Mouse (Mus musculus): ENCODE measurements around the gene Gcc1. TPM values are rescaled to one million over a fixed set of nuclear protein-coding genes. Genes with fewer than 3 reads are reported as not detected.

The Gcc1 gene
- polyA plus RNA-seq, 1 experiment from 2014 or later, result 10.4 TPM

GRCm38 (mm10) chr6:28450977-28451376, 22.8 kb upstream of the Gcc1 start:
- WGBS, result 0% methylated on average over 11 of the region's 12 CpGs
- H3K9ac ChIP-seq (ENCODE audit: low read depth, low read length), result no peak overlapping the region

GRCm38 (mm10) chr6:28450481-28450880, 22.3 kb upstream of the Gcc1 start:
- no peak overlapping the region for H3K27ac ChIP-seq (ENCODE audit: low read depth, low read length)
- no peaks in the 10 kb centered on the region for H3K9me3 ChIP-seq (ENCODE audit: control insufficient read depth, low read length)
- peaks cover 22% of the 10 kb centered on the region for H3K27me3 ChIP-seq (replicated peaks; ENCODE audit: control insufficient read depth, insufficient read depth, low read length)
- no peak overlapping the region for H3K4me3 ChIP-seq (ENCODE audit: low read length)
- no peaks in the 10 kb centered on the region for H3K36me3 ChIP-seq (ENCODE audit: control insufficient read depth, insufficient read depth, low read length)
- no peaks in the 10 kb centered on the region for H3K4me1 ChIP-seq (ENCODE audit: control insufficient read depth, insufficient read depth, low read depth, low read length)
- WGBS, result 16% methylated on average over 5 of the region's 5 CpGs
- no peak for ATAC-seq
- H3K4me2 ChIP-seq (ENCODE audit: low read length), result no peak overlapping the region
- no peak overlapping the region for H3K9ac ChIP-seq (ENCODE audit: low read depth, low read length)

More at GRCm38 (mm10) chr6:28450977-28451376, 22.8 kb upstream of the Gcc1 start:
- Histone ChIP-seq H3K4me1 (ENCODE audit: control insufficient read depth, insufficient read depth, low read depth, low read length) (no peaks in the 10 kb centered on the region), H3K27me3 (replicated peaks; ENCODE audit: control insufficient read depth, insufficient read depth, low read length) (peaks cover 22% of the 10 kb centered on the region), H3K4me3 (ENCODE audit: low read length) (no peak overlapping the region), H3K27ac (ENCODE audit: low read depth, low read length) (no peak overlapping the region), H3K9me3 (ENCODE audit: control insufficient read depth, low read length) (no peaks in the 10 kb centered on the region), H3K36me3 (ENCODE audit: control insufficient read depth, insufficient read depth, low read length) (no peaks in the 10 kb centered on the region), H3K4me2 (ENCODE audit: low read length) (0 out of 2 replicates have a peak overlapping the region, but pooled peaks have one; percentile 12)
- ATAC-seq, result 0 out of 2 replicates have a peak, but pooled peaks have one; percentile 34

- H3K4me1 ChIP-seq (ENCODE audit: control insufficient read depth, insufficient read depth, low read depth, low read length), result no peaks in the 10 kb centered on the region
- H3K9ac ChIP-seq (ENCODE audit: low read depth, low read length), result no peak within 1 kb of the TSS
- H3K36me3 ChIP-seq (ENCODE audit: control insufficient read depth, insufficient read depth, low read length), result no peaks in the 10 kb centered on the region
- H3K27me3 ChIP-seq (replicated peaks; ENCODE audit: control insufficient read depth, insufficient read depth, low read length), result peaks cover 22% of the 10 kb centered on the region
- WGBS, result 90% methylated on average over 2 of the region's 2 CpGs
- no peak within 1 kb of the TSS for H3K27ac ChIP-seq (ENCODE audit: low read depth, low read length)
- H3K4me3 ChIP-seq (ENCODE audit: low read length), result no peak within 1 kb of the TSS
- H3K4me2 ChIP-seq (ENCODE audit: low read length), result no peak within 1 kb of the TSS
- no peak for ATAC-seq
- H3K9me3 ChIP-seq (ENCODE audit: control insufficient read depth, low read length), result no peaks in the 10 kb centered on the region
These were observed 21.1 kb upstream of the Gcc1 start, which contains the start of gene Pax4 for GRCm38 (mm10) chr6:28449253-28449652. Gene Pax4, minus strand, starts transcription at chr6:28449353.

GRCm38 (mm10) chr6:28447937-28448336, 19.7 kb upstream of the Gcc1 start:
- Histone ChIP-seq H3K4me3 (ENCODE audit: low read length) (no peak overlapping the region), H3K9ac (ENCODE audit: low read depth, low read length) (no peak overlapping the region), H3K27ac (ENCODE audit: low read depth, low read length) (no peak overlapping the region), H3K4me1 (ENCODE audit: control insufficient read depth, insufficient read depth, low read depth, low read length) (no peaks in the 10 kb centered on the region), H3K4me2 (ENCODE audit: low read length) (no peak overlapping the region), H3K9me3 (ENCODE audit: control insufficient read depth, low read length) (no peaks in the 10 kb centered on the region), H3K27me3 (replicated peaks; ENCODE audit: control insufficient read depth, insufficient read depth, low read length) (peaks cover 22% of the 10 kb centered on the region), H3K36me3 (ENCODE audit: control insufficient read depth, insufficient read depth, low read length) (no peaks in the 10 kb centered on the region)
- no peak for ATAC-seq
- 73% methylated on average over 7 of the region's 7 CpGs for WGBS

- Histone ChIP-seq H3K36me3 (ENCODE audit: control insufficient read depth, insufficient read depth, low read length) (peaks cover 2% of the 10 kb centered on the region; the same call in 1 of the 2 replicates), H3K4me3 (ENCODE audit: low read length) (no peak overlapping the region), H3K27ac (ENCODE audit: low read depth, low read length) (no peak overlapping the region), H3K4me1 (ENCODE audit: control insufficient read depth, insufficient read depth, low read depth, low read length) (no peaks in the 10 kb centered on the region), H3K4me2 (ENCODE audit: low read length) (no peak overlapping the region), H3K27me3 (replicated peaks; ENCODE audit: control insufficient read depth, insufficient read depth, low read length) (no peaks in the 10 kb centered on the region), H3K9me3 (ENCODE audit: control insufficient read depth, low read length) (no peaks in the 10 kb centered on the region), H3K9ac (ENCODE audit: low read depth, low read length) (no peak overlapping the region)
- 81% methylated on average over 6 of the region's 6 CpGs for WGBS
- no peak for ATAC-seq
These were observed 3.3 kb upstream of the Gcc1 start for GRCm38 (mm10) chr6:28431538-28431855.

GRCm38 (mm10) chr6:28430795-28431537, 2.8 kb upstream of the Gcc1 start:
- no peaks in the 10 kb centered on the region for H3K27me3 ChIP-seq (replicated peaks; ENCODE audit: control insufficient read depth, insufficient read depth, low read length)
- ATAC-seq, result no peak

GRCm38 (mm10) chr6:28429870-28430269, 1.7 kb upstream of the Gcc1 start:
- Histone ChIP-seq H3K36me3 (ENCODE audit: control insufficient read depth, insufficient read depth, low read length) (peaks cover 8% of the 10 kb centered on the region), H3K27ac (ENCODE audit: low read depth, low read length) (no peak overlapping the region), H3K9me3 (ENCODE audit: control insufficient read depth, low read length) (no peaks in the 10 kb centered on the region), H3K4me3 (ENCODE audit: low read length) (no peak overlapping the region), H3K4me2 (ENCODE audit: low read length) (no peak overlapping the region), H3K27me3 (replicated peaks; ENCODE audit: control insufficient read depth, insufficient read depth, low read length) (no peaks in the 10 kb centered on the region), H3K4me1 (ENCODE audit: control insufficient read depth, insufficient read depth, low read depth, low read length) (peaks cover 4% of the 10 kb centered on the region), H3K9ac (ENCODE audit: low read depth, low read length) (no peak overlapping the region)
- WGBS, result 85% methylated on average over 11 of the region's 11 CpGs
- no peak for ATAC-seq

More at GRCm38 (mm10) chr6:28430795-28431537, 2.8 kb upstream of the Gcc1 start:
- no peak overlapping the region for H3K4me3 ChIP-seq (ENCODE audit: low read length)
- no peaks in the 10 kb centered on the region for H3K9me3 ChIP-seq (ENCODE audit: control insufficient read depth, low read length)
- H3K4me1 ChIP-seq (ENCODE audit: control insufficient read depth, insufficient read depth, low read depth, low read length), result no peaks in the 10 kb centered on the region
- H3K9ac ChIP-seq (ENCODE audit: low read depth, low read length), result no peak overlapping the region
- 80% methylated on average over 10 of the region's 10 CpGs for WGBS
- H3K27ac ChIP-seq (ENCODE audit: low read depth, low read length), result no peak overlapping the region
- H3K36me3 ChIP-seq (ENCODE audit: control insufficient read depth, insufficient read depth, low read length), result peaks cover 7% of the 10 kb centered on the region
- H3K4me2 ChIP-seq (ENCODE audit: low read length), result no peak overlapping the region

- no peak within 1 kb of the TSS for H3K27ac ChIP-seq (ENCODE audit: low read depth, low read length)
- no peak within 1 kb of the TSS for H3K9ac ChIP-seq (ENCODE audit: low read depth, low read length)
- peaks cover 8% of the 10 kb centered on the region for H3K36me3 ChIP-seq (ENCODE audit: control insufficient read depth, insufficient read depth, low read length)
- peaks cover 13% of the 10 kb centered on the region for H3K4me1 ChIP-seq (ENCODE audit: control insufficient read depth, insufficient read depth, low read depth, low read length)
- no peaks in the 10 kb centered on the region for H3K9me3 ChIP-seq (ENCODE audit: control insufficient read depth, low read length)
- WGBS, result 80% methylated on average over 3 of the region's 3 CpGs
- no peak within 1 kb of the TSS for H3K4me2 ChIP-seq (ENCODE audit: low read length)
- no peak within 1 kb of the TSS for H3K4me3 ChIP-seq (ENCODE audit: low read length)
- no peaks in the 10 kb centered on the region for H3K27me3 ChIP-seq (replicated peaks; ENCODE audit: control insufficient read depth, insufficient read depth, low read length)
- ATAC-seq, result no peak
These were observed 922 bp downstream of the Gcc1 start, which contains the start of gene Fscn3 for GRCm38 (mm10) chr6:28427096-28427839. Gene Fscn3, plus strand, starts transcription at chr6:28427789.

GRCm38 (mm10) chr6:28425019-28425418, 3.2 kb downstream of the Gcc1 start:
- no peak overlapping the region for H3K4me3 ChIP-seq (ENCODE audit: low read length)
- 91% methylated on average over 6 of the region's 6 CpGs for WGBS
- no peak overlapping the region for H3K27ac ChIP-seq (ENCODE audit: low read depth, low read length)
- H3K36me3 ChIP-seq (ENCODE audit: control insufficient read depth, insufficient read depth, low read length), result peaks cover 8% of the 10 kb centered on the region
- H3K4me2 ChIP-seq (ENCODE audit: low read length), result peak overlapping the region; percentile 70
- no peaks in the 10 kb centered on the region for H3K9me3 ChIP-seq (ENCODE audit: control insufficient read depth, low read length)
- H3K9ac ChIP-seq (ENCODE audit: low read depth, low read length), result no peak overlapping the region; the same call in 1 of the 2 replicates
- H3K27me3 ChIP-seq (replicated peaks; ENCODE audit: control insufficient read depth, insufficient read depth, low read length), result no peaks in the 10 kb centered on the region
- no peak for ATAC-seq
- H3K4me1 ChIP-seq (ENCODE audit: control insufficient read depth, insufficient read depth, low read depth, low read length), result peaks cover 25% of the 10 kb centered on the region

Measured in hindbrain, embryonic 16.5 days (tissue).